ENCODE assay signal across 8 mouse cellular contexts in genomic region chr7:128288923-128289544, GRCm38 (mm10). TPM values are rescaled to one million over a fixed set of nuclear protein-coding genes. Genes with fewer than 3 reads are reported as not detected.
DNase-seq lines count a peak whose midpoint lies in the region; ATAC-seq and TF ChIP-seq lines count a peak whose summit lies in the region.

No protein-coding gene starts in this region.

- TF ChIP-seq POLR2A in ES-Bruce4 (IDR thresholded peaks at IDR 0.05; ENCODE audit: insufficient read depth, low read length): no peak
- TF ChIP-seq POLR2A in cerebellum, adult 2 months (IDR thresholded peaks at IDR 0.05; ENCODE audit: borderline replicate concordance, insufficient read depth, low read length): no peak

- 23% methylated on average over 9 of the region's 9 CpGs for WGBS in heart, embryonic 15.5 days
- WGBS in embryonic facial prominence, embryonic 11.5 days: 30% methylated on average over 9 of the region's 9 CpGs
- WGBS in liver, embryonic 14.5 days (ENCODE audit: insufficient replicate concordance): 16% methylated on average over 9 of the region's 9 CpGs
- WGBS in cerebellum, adult 2 months: 25% methylated on average over 9 of the region's 9 CpGs

- peaks cover 14% of the 10 kb centered on the region for H3K4me1 ChIP-seq in heart, embryonic 15.5 days (replicated peaks)
- no peaks in the 10 kb centered on the region for H3K4me1 ChIP-seq in ES-Bruce4 (ENCODE audit: control insufficient read depth, insufficient read depth, low read length)
- H3K4me1 ChIP-seq in embryonic facial prominence, embryonic 11.5 days (ENCODE audit: control insufficient read depth, insufficient read depth, low read length): no peaks in the 10 kb centered on the region
- peaks cover 48 to 58% of the 10 kb centered on the region in 2 experiments for H3K4me1 ChIP-seq in liver, embryonic 14.5 days (replicated peaks; ENCODE audit: control insufficient read depth in 2 of 2, insufficient read depth in 2 of 2, low read length in 1 of 2)
- no peaks in the 10 kb centered on the region for H3K4me1 ChIP-seq in cerebellum, adult 2 months (ENCODE audit: control insufficient read depth, insufficient read depth, low read length)

- H3K4me2 ChIP-seq in heart, embryonic 15.5 days: peak overlapping the region; percentile 38
- no peak overlapping the region for H3K4me2 ChIP-seq in embryonic facial prominence, embryonic 11.5 days (ENCODE audit: low read depth, low read length)
- peak overlapping the region; percentile 94 for H3K4me2 ChIP-seq in liver, embryonic 14.5 days (ENCODE audit: low read depth)

- ATAC-seq in heart, embryonic 15.5 days (replicated peaks; ENCODE audit: insufficient number of reproducible peaks, insufficient read depth, low FRiP score, low read depth): peak; percentile 72
- no peak for ATAC-seq in embryonic facial prominence, embryonic 11.5 days (replicated peaks; ENCODE audit: insufficient number of reproducible peaks, low FRiP score, low TSS enrichment, low read depth)
- peak; percentile 98 for ATAC-seq in liver, embryonic 14.5 days (ENCODE audit: insufficient read depth)

- no peaks in the 10 kb centered on the region for H3K27me3 ChIP-seq in heart, embryonic 15.5 days
- H3K27me3 ChIP-seq in ES-Bruce4 (ENCODE audit: control insufficient read depth, insufficient read depth, low read length, poor library complexity, severe bottlenecking): no peaks in the 10 kb centered on the region
- no peaks in the 10 kb centered on the region for H3K27me3 ChIP-seq in embryonic facial prominence, embryonic 11.5 days (ENCODE audit: control insufficient read depth, insufficient read depth, low read length)
- H3K27me3 ChIP-seq in liver, embryonic 14.5 days (ENCODE audit: control insufficient read depth, insufficient read depth, low read length): no peaks in the 10 kb centered on the region
- H3K27me3 ChIP-seq in cerebellum, adult 2 months (ENCODE audit: control insufficient read depth, insufficient read depth, low read length): no peaks in the 10 kb centered on the region

- H3K9ac ChIP-seq in heart, embryonic 15.5 days: no peak overlapping the region
- H3K9ac ChIP-seq in ES-Bruce4 (ENCODE audit: low read depth, poor library complexity, severe bottlenecking): no peak overlapping the region
- H3K9ac ChIP-seq in embryonic facial prominence, embryonic 11.5 days (replicated peaks; ENCODE audit: low read length): no peak overlapping the region
- H3K9ac ChIP-seq in liver, embryonic 14.5 days (replicated peaks): peak overlapping the region; percentile 86

- no peaks in the 10 kb centered on the region for H3K9me3 ChIP-seq in heart, embryonic 15.5 days (replicated peaks)
- no peaks in the 10 kb centered on the region for H3K9me3 ChIP-seq in ES-Bruce4 (replicated peaks; ENCODE audit: control insufficient read depth, insufficient read depth, low read length, poor library complexity, severe bottlenecking)
- no peaks in the 10 kb centered on the region for H3K9me3 ChIP-seq in embryonic facial prominence, embryonic 11.5 days (replicated peaks; ENCODE audit: control insufficient read depth, low read length)
- H3K9me3 ChIP-seq in liver, embryonic 14.5 days (ENCODE audit: control insufficient read depth, low read length): no peaks in the 10 kb centered on the region

- H3K36me3 ChIP-seq in heart, embryonic 15.5 days: peaks cover 8% of the 10 kb centered on the region
- no peaks in the 10 kb centered on the region for H3K36me3 ChIP-seq in ES-Bruce4 (ENCODE audit: control insufficient read depth, insufficient read depth, low read length, poor library complexity, severe bottlenecking)
- peaks cover 2% of the 10 kb centered on the region; the same call in 1 of the 2 replicates for H3K36me3 ChIP-seq in embryonic facial prominence, embryonic 11.5 days (replicated peaks; ENCODE audit: control insufficient read depth, insufficient read depth, low read depth, low read length)
- peaks cover 51% of the 10 kb centered on the region for H3K36me3 ChIP-seq in liver, embryonic 14.5 days (replicated peaks; ENCODE audit: control insufficient read depth, insufficient read depth, low read depth)

- 0 out of 2 replicates have a peak overlapping the region, but pooled peaks have one; percentile 4 for H3K4me3 ChIP-seq in heart, embryonic 15.5 days
- H3K4me3 ChIP-seq in ES-Bruce4 (ENCODE audit: low read depth, low read length): no peak overlapping the region
- no peak overlapping the region for H3K4me3 ChIP-seq in embryonic facial prominence, embryonic 11.5 days (ENCODE audit: low read depth, low read length)
- peak overlapping the region; percentile 60 to 63 for H3K4me3 ChIP-seq in liver, embryonic 14.5 days (ENCODE audit: insufficient read depth in 1 of 2, low read depth in 2 of 2, low read length in 2 of 2)
- H3K4me3 ChIP-seq in cerebellum, adult 2 months (replicated peaks; ENCODE audit: insufficient read depth, low read depth, low read length): no peak overlapping the region

- peak overlapping the region; percentile 61 for H3K27ac ChIP-seq in heart, embryonic 15.5 days
- H3K27ac ChIP-seq in ES-Bruce4 (ENCODE audit: insufficient read depth, low read length): no peak overlapping the region
- H3K27ac ChIP-seq in embryonic facial prominence, embryonic 11.5 days (replicated peaks; ENCODE audit: low read depth, low read length): no peak overlapping the region
- peak overlapping the region; percentile 98 for H3K27ac ChIP-seq in liver, embryonic 14.5 days
- no peak overlapping the region for H3K27ac ChIP-seq in cerebellum, adult 2 months (ENCODE audit: insufficient read depth, low read length)

- no peak for DNase-seq in heart, adult 9 months (ENCODE audit: low spot score in 2 of 2)
- peak; percentile 54 for DNase-seq in embryonic facial prominence, embryonic 11.5 days (ENCODE audit: low spot score)
- DNase-seq in liver, embryonic 14.5 days (ENCODE audit: low read depth in 3 of 3, low spot score in 3 of 3): peak; percentile 89 to 91 (median 90)
- no peak for DNase-seq in testis, postnatal 10 days (ENCODE audit: low spot score)
- DNase-seq in cerebellum, adult 2 months: no peak
- DNase-seq in urinary bladder, adult 2 months (ENCODE audit: low spot score): no peak

- no peak for TF ChIP-seq EP300 in ES-Bruce4 (IDR thresholded peaks at IDR 0.05; ENCODE audit: insufficient read depth, low read depth, low read length)
- peak; percentile 93 for TF ChIP-seq EP300 in liver, embryonic 14.5 days (IDR thresholded peaks at IDR 0.05; ENCODE audit: low read depth)

- peak; percentile 53 for TF ChIP-seq CTCF in ES-Bruce4 (IDR thresholded peaks at IDR 0.05; ENCODE audit: low read depth, low read length)
- peak; percentile 76 for TF ChIP-seq CTCF in liver, embryonic 14.5 days (IDR thresholded peaks at IDR 0.05; ENCODE audit: low read depth)
- no peak; the same call in 1 of the 2 replicates for TF ChIP-seq CTCF in cerebellum, adult 2 months (IDR thresholded peaks at IDR 0.05; ENCODE audit: borderline replicate concordance, insufficient read depth, low read depth, low read length)

RNA-seq across cellular contexts. Expression of gene BC017158, which starts 8.9 kb away (rescaled TPM):
- polyA plus RNA-seq in heart, embryonic 15.5 days (2015; fragmentation: Nextera tagmentation; extraction: Ambion mirVana): 12.6 and 18.1 TPM in 2 replicates
- polyA plus RNA-seq in ES-Bruce4 (2011; ENCODE audit: insufficient read depth, insufficient read length, low read depth, missing spikeins): 7.5 and 9.3 TPM in 2 replicates
- 19.4 and 20.1 TPM in 2 replicates for polyA plus RNA-seq in embryonic facial prominence, embryonic 11.5 days (2014; fragmentation: Nextera tagmentation; extraction: Ambion mirVana)
- polyA plus RNA-seq in liver, embryonic 14.5 days (2012; rRNA removed): 23.7 and 23.9 TPM in 2 replicates
- 16.9 and 17.7 TPM in 2 replicates for polyA plus RNA-seq in liver, embryonic 14.5 days (2014; fragmentation: Nextera tagmentation; extraction: Ambion mirVana)
- polyA plus RNA-seq in cerebellum, adult 2 months (2012; rRNA removed): 35.4 and 38.9 TPM in 2 replicates
- polyA plus RNA-seq in urinary bladder, adult 2 months (2012; rRNA removed): 36.3 and 39.5 TPM in 2 replicates

RNA-seq across cellular contexts. Expression of gene Slc5a2, which starts 23.6 kb away (rescaled TPM):
- not detected in 2 replicates for polyA plus RNA-seq in heart, embryonic 15.5 days (2015; fragmentation: Nextera tagmentation; extraction: Ambion mirVana)
- polyA plus RNA-seq in ES-Bruce4 (2011; ENCODE audit: insufficient read depth, insufficient read length, low read depth, missing spikeins): not detected in 2 replicates
- 0.27 TPM in 1 of 2 replicates, not detected in the other for polyA plus RNA-seq in embryonic facial prominence, embryonic 11.5 days (2014; fragmentation: Nextera tagmentation; extraction: Ambion mirVana)
- 1.6 and 1.8 TPM in 2 replicates for polyA plus RNA-seq in liver, embryonic 14.5 days (2012; rRNA removed)
- polyA plus RNA-seq in liver, embryonic 14.5 days (2014; fragmentation: Nextera tagmentation; extraction: Ambion mirVana): 2.9 and 3.1 TPM in 2 replicates
- polyA plus RNA-seq in cerebellum, adult 2 months (2012; rRNA removed): 0.30 and 0.51 TPM in 2 replicates
- polyA plus RNA-seq in urinary bladder, adult 2 months (2012; rRNA removed): 0.10 TPM in 1 of 2 replicates, not detected in the other

RNA-seq across cellular contexts. Expression of gene Tgfb1i1, which starts 42.4 kb away (rescaled TPM):
- 160 and 174 TPM in 2 replicates for polyA plus RNA-seq in heart, embryonic 15.5 days (2015; fragmentation: Nextera tagmentation; extraction: Ambion mirVana)
- polyA plus RNA-seq in ES-Bruce4 (2011; ENCODE audit: insufficient read depth, insufficient read length, low read depth, missing spikeins): 6.0 and 9.2 TPM in 2 replicates
- 18.5 and 26.2 TPM in 2 replicates for polyA plus RNA-seq in embryonic facial prominence, embryonic 11.5 days (2014; fragmentation: Nextera tagmentation; extraction: Ambion mirVana)
- polyA plus RNA-seq in liver, embryonic 14.5 days (2012; rRNA removed): 5.0 and 6.0 TPM in 2 replicates
- polyA plus RNA-seq in liver, embryonic 14.5 days (2014; fragmentation: Nextera tagmentation; extraction: Ambion mirVana): 7.8 and 8.5 TPM in 2 replicates
- 10.8 and 13.1 TPM in 2 replicates for polyA plus RNA-seq in cerebellum, adult 2 months (2012; rRNA removed)
- polyA plus RNA-seq in urinary bladder, adult 2 months (2012; rRNA removed): 155 and 317 TPM in 2 replicates

RNA-seq across cellular contexts. Expression of gene 9130023H24Rik, which starts 51.2 kb away (rescaled TPM):
- polyA plus RNA-seq in heart, embryonic 15.5 days (2015; fragmentation: Nextera tagmentation; extraction: Ambion mirVana): 5.8 and 6.1 TPM in 2 replicates
- polyA plus RNA-seq in ES-Bruce4 (2011; ENCODE audit: insufficient read depth, insufficient read length, low read depth, missing spikeins): 1.3 and 1.5 TPM in 2 replicates
- 10.9 and 13.1 TPM in 2 replicates for polyA plus RNA-seq in embryonic facial prominence, embryonic 11.5 days (2014; fragmentation: Nextera tagmentation; extraction: Ambion mirVana)
- 0.92 and 1.1 TPM in 2 replicates for polyA plus RNA-seq in liver, embryonic 14.5 days (2012; rRNA removed)
- 1.6 and 2.1 TPM in 2 replicates for polyA plus RNA-seq in liver, embryonic 14.5 days (2014; fragmentation: Nextera tagmentation; extraction: Ambion mirVana)
- 2.6 and 2.8 TPM in 2 replicates for polyA plus RNA-seq in cerebellum, adult 2 months (2012; rRNA removed)
- polyA plus RNA-seq in urinary bladder, adult 2 months (2012; rRNA removed): 6.1 and 6.3 TPM in 2 replicates

RNA-seq across cellular contexts. Expression of gene Armc5, which starts 51.9 kb away (rescaled TPM):
- polyA plus RNA-seq in heart, embryonic 15.5 days (2015; fragmentation: Nextera tagmentation; extraction: Ambion mirVana): 11.5 and 14.9 TPM in 2 replicates
- 3.0 and 3.4 TPM in 2 replicates for polyA plus RNA-seq in ES-Bruce4 (2011; ENCODE audit: insufficient read depth, insufficient read length, low read depth, missing spikeins)
- 6.6 and 6.8 TPM in 2 replicates for polyA plus RNA-seq in embryonic facial prominence, embryonic 11.5 days (2014; fragmentation: Nextera tagmentation; extraction: Ambion mirVana)
- 5.2 and 6.1 TPM in 2 replicates for polyA plus RNA-seq in liver, embryonic 14.5 days (2012; rRNA removed)
- 4.6 and 4.9 TPM in 2 replicates for polyA plus RNA-seq in liver, embryonic 14.5 days (2014; fragmentation: Nextera tagmentation; extraction: Ambion mirVana)
- polyA plus RNA-seq in cerebellum, adult 2 months (2012; rRNA removed): 16.1 and 17.2 TPM in 2 replicates
- 18.6 and 20.4 TPM in 2 replicates for polyA plus RNA-seq in urinary bladder, adult 2 months (2012; rRNA removed)

Comparison
In these comparisons a context has a peak if more than half of its experiments do, and no peak if none do; other contexts are left out.
1. H3K27ac ChIP-seq: peak in heart, embryonic 15.5 days (single experiment) and liver, embryonic 14.5 days (single experiment); none in ES-Bruce4 (single experiment), embryonic facial prominence, embryonic 11.5 days (single experiment) and cerebellum, adult 2 months (single experiment).
2. H3K4me3 ChIP-seq: peak in heart, embryonic 15.5 days (single experiment) and liver, embryonic 14.5 days (2 of 2); none in ES-Bruce4 (single experiment), embryonic facial prominence, embryonic 11.5 days (single experiment) and cerebellum, adult 2 months (single experiment).
3. DNase-seq: peak in embryonic facial prominence, embryonic 11.5 days (single experiment) and liver, embryonic 14.5 days (3 of 3); none in heart, adult 9 months (0 of 2), testis, postnatal 10 days (single experiment), cerebellum, adult 2 months (0 of 2) and urinary bladder, adult 2 months (single experiment).